Mouse (Mus musculus) testis, adult 2 months (tissue): ENCODE data around the gene Dgki. TPM values are rescaled to one million over a fixed set of nuclear protein-coding genes. Genes with fewer than 3 reads are reported as not detected.

ENCODE experiments used
- H3K27ac ChIP-seq: fragments of 200-500 bp; 2 replicates; pipeline ENCODE4 v1.5.1; 2012; ENCODE audit warnings: low read depth, low read length; ENCODE audit not compliant: control insufficient read depth, insufficient read depth
- H3K27me3 ChIP-seq: fragments of 200-500 bp; 2 replicates; pipeline ENCODE4 v1.6.1; 2012; ENCODE audit warnings: mild to moderate bottlenecking, low read length, moderate library complexity; ENCODE audit not compliant: control insufficient read depth, insufficient read depth
- H3K36me3 ChIP-seq: fragments of 200-500 bp; 2 replicates; pipeline ENCODE4 v1.6.1; 2012; ENCODE audit warnings: mild to moderate bottlenecking, low read length; ENCODE audit not compliant: control insufficient read depth, insufficient read depth
- H3K4me1 ChIP-seq: fragments of 200-500 bp; 2 replicates; pipeline ENCODE4 v1.6.1; 2012; ENCODE audit warnings: low read length; ENCODE audit not compliant: control insufficient read depth, insufficient read depth
- H3K4me3 ChIP-seq: fragments of 200-500 bp; 2 replicates; pipeline ENCODE4 v1.5.1; 2012; ENCODE audit warnings: low read depth, mild to moderate bottlenecking, low read length, moderate library complexity, mixed read lengths; ENCODE audit not compliant: control insufficient read depth
- CTCF ChIP-seq: fragments of 200-500 bp; IDR thresholded peaks from 2 replicates; pipeline ENCODE4 v1.5.1; 2012; ENCODE audit warnings: low read depth, mild to moderate bottlenecking, inconsistent platforms, low read length, moderate library complexity; ENCODE audit not compliant: control insufficient read depth, insufficient read depth, insufficient replicate concordance
- POLR2A ChIP-seq: fragments of 200-500 bp; IDR thresholded peaks from 2 replicates; pipeline ENCODE4 v1.6.1; 2012; ENCODE audit warnings: low read depth, mild to moderate bottlenecking, inconsistent platforms, low read length, moderate library complexity; ENCODE audit not compliant: control insufficient read depth
- polyA plus RNA-seq: library from polyadenylated mRNA; depleted of rRNA; stranded (reverse); fragments of >200 nt; gene quantifications from 2 replicates; pipeline ENCODE4 v1.2.3, GENCODE M21; 2012

Gene Dgki
- polyA plus RNA-seq, 1 experiment: 0.10 TPM

- no peaks in the 10 kb centered on the region for H3K4me1 ChIP-seq
- TF ChIP-seq POLR2A (no peak), CTCF (no peak)
- no peaks in the 10 kb centered on the region for H3K36me3 ChIP-seq
Measured at GRCm38 (mm10) chr6:37007573-37007972, 292.4 kb downstream of the Dgki start.

GRCm38 (mm10) chr6:37004914-37005313, 295.1 kb downstream of the Dgki start:
- no peak for TF ChIP-seq CTCF
- no peak for TF ChIP-seq POLR2A
- H3K36me3 ChIP-seq: no peaks in the 10 kb centered on the region
- H3K27me3 ChIP-seq: no peaks in the 10 kb centered on the region
- no peak overlapping the region for H3K4me3 ChIP-seq
- no peak overlapping the region for H3K27ac ChIP-seq
- H3K4me1 ChIP-seq: no peaks in the 10 kb centered on the region

More at GRCm38 (mm10) chr6:37007573-37007972, 292.4 kb downstream of the Dgki start:
- H3K27ac ChIP-seq: no peak overlapping the region
- H3K27me3 ChIP-seq: no peaks in the 10 kb centered on the region
- H3K4me3 ChIP-seq: no peak overlapping the region

GRCm38 (mm10) chr6:37003235-37003634, 296.7 kb downstream of the Dgki start:
- no peaks in the 10 kb centered on the region for H3K36me3 ChIP-seq
- H3K4me3 ChIP-seq: no peak overlapping the region
- no peaks in the 10 kb centered on the region for H3K4me1 ChIP-seq
- no peaks in the 10 kb centered on the region for H3K27me3 ChIP-seq
- TF ChIP-seq CTCF (no peak), POLR2A (no peak)
- no peak overlapping the region for H3K27ac ChIP-seq

- no peak for TF ChIP-seq POLR2A
- H3K27me3 ChIP-seq: no peaks in the 10 kb centered on the region
- no peak overlapping the region for H3K4me3 ChIP-seq
- no peaks in the 10 kb centered on the region for H3K36me3 ChIP-seq
- no peaks in the 10 kb centered on the region for H3K4me1 ChIP-seq
- H3K27ac ChIP-seq: no peak overlapping the region
Measured at GRCm38 (mm10) chr6:36998942-36999341, 301.0 kb downstream of the Dgki start.

GRCm38 (mm10) chr6:36994329-36994728, 305.7 kb downstream of the Dgki start:
- no peaks in the 10 kb centered on the region for H3K4me1 ChIP-seq

GRCm38 (mm10) chr6:36990186-36990585, 309.8 kb downstream of the Dgki start:
- no peaks in the 10 kb centered on the region for H3K36me3 ChIP-seq
- H3K4me3 ChIP-seq: no peak overlapping the region
- no peak overlapping the region for H3K27ac ChIP-seq
- TF ChIP-seq POLR2A (no peak), CTCF (no peak)
- no peaks in the 10 kb centered on the region for H3K4me1 ChIP-seq
- no peaks in the 10 kb centered on the region for H3K27me3 ChIP-seq

More at GRCm38 (mm10) chr6:36994329-36994728, 305.7 kb downstream of the Dgki start:
- H3K27ac ChIP-seq: no peak overlapping the region
- no peaks in the 10 kb centered on the region for H3K27me3 ChIP-seq
- H3K36me3 ChIP-seq: no peaks in the 10 kb centered on the region
- H3K4me3 ChIP-seq: no peak overlapping the region
- TF ChIP-seq POLR2A (no peak), CTCF (no peak)

- Histone ChIP-seq H3K4me3 (no peak overlapping the region), H3K36me3 (no peaks in the 10 kb centered on the region), H3K27me3 (no peaks in the 10 kb centered on the region), H3K27ac (no peak overlapping the region), H3K4me1 (no peaks in the 10 kb centered on the region)
- TF ChIP-seq POLR2A (no peak), CTCF (no peak)
Measured at GRCm38 (mm10) chr6:36988800-36989199, 311.2 kb downstream of the Dgki start.

GRCm38 (mm10) chr6:36981646-36982045, 318.3 kb downstream of the Dgki start:
- H3K27me3 ChIP-seq: no peaks in the 10 kb centered on the region
- no peaks in the 10 kb centered on the region for H3K4me1 ChIP-seq
- H3K27ac ChIP-seq: no peak overlapping the region
- H3K4me3 ChIP-seq: no peak overlapping the region
- H3K36me3 ChIP-seq: no peaks in the 10 kb centered on the region
- no peak for TF ChIP-seq CTCF
- TF ChIP-seq POLR2A: no peak
